Mouse (Mus musculus): ENCODE data around the gene Usp30. TPM values are rescaled to one million over a fixed set of nuclear protein-coding genes. Genes with fewer than 3 reads are reported as not detected.

Gene Usp30
- 16.3 and 17.1 TPM in 2 replicates for polyA plus RNA-seq (2016; fragmentation: Nextera tagmentation; extraction: Ambion mirVana)

DNA sequence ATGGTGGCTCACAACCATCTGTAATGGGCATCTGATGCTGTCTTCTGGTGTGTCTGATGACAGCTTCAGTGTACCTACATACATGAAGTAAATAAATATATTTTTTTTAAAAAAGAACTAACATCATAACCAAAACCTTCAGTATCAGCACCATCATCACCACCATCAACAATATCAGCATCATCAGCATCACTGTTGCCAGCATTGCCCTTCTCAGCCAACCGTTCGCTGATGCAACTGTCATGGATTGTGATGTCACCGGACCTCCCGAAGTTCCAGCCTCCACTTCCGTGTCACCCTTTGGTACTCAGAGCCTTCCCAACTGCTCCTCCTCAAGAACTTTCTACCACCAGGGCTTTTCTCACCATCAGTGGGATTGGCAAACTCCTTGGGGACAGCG is at the start of gene Usp30:
Gene Usp30, plus strand, starts transcription at position 301 of the 400 bp plus-strand sequence.
- H3K27me3 ChIP-seq = no peaks in the 10 kb centered on the region
- no peak within 1 kb of the TSS for H3K9ac ChIP-seq
- no peak within 1 kb of the TSS for H3K4me2 ChIP-seq (replicated peaks)
- H3K9me3 ChIP-seq = no peaks in the 10 kb centered on the region
- H3K36me3 ChIP-seq = no peaks in the 10 kb centered on the region
- no peak within 1 kb of the TSS for H3K4me3 ChIP-seq
- H3K27ac ChIP-seq = no peak within 1 kb of the TSS
- no peaks in the 10 kb centered on the region for H3K4me1 ChIP-seq
- no peak for ATAC-seq (ENCODE audit: insufficient number of reproducible peaks, insufficient read depth, low FRiP score, low TSS enrichment)
- 90% methylated on average over 6 of the region's 6 CpGs for WGBS

DNA sequence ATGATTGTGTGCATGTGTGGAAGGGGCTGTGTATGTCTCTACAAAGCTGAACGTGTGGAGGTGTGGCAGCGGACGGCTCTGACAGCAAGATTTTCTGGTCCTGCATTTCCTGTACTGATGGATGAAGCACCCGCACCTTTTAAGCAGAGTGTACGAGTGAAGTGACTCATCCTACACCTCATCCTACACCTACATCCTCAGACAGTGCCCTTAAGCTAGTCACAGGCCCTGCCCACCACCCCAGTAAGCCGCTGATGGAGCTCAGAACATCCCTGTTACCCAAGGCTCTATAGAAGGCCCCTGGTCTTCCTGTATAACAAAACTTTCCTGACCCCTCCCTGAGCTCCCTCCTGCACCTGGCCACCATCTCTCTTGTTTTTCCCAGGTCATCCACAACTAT is 40.9 kb upstream of the Usp30 start:
- no peak for ATAC-seq (ENCODE audit: insufficient number of reproducible peaks, insufficient read depth, low FRiP score, low TSS enrichment)
- Histone ChIP-seq H3K4me2 (replicated peaks) (0 out of 2 replicates have a peak overlapping the region, but pooled peaks have one; percentile 22), H3K36me3 (no peaks in the 10 kb centered on the region), H3K27ac (no peak overlapping the region), H3K4me3 (no peak overlapping the region), H3K9ac (no peak overlapping the region), H3K9me3 (no peaks in the 10 kb centered on the region), H3K4me1 (peaks cover 9% of the 10 kb centered on the region; the same call in 1 of the 2 replicates), H3K27me3 (no peaks in the 10 kb centered on the region)
- WGBS = 54% methylated on average over 6 of the region's 6 CpGs

DNA sequence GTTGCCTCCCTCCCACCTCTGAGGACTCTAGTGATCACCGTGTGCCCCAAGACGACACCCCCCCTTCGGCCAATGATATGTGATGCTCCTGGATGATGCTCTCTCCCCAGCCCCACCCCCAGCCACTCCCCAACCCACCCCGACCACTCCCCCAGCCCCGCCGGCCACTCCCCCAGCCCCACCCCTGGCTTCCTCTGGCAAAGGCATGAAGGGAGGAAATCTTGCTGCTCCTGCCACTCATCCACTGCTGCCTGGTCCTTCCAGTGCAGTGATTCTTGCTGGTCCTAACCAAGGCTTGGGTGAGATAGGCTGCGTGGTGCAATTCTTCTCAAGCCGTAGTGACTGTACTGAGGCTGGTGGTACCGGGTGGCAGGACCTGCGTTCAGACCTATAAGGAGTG is 40.4 kb upstream of the Usp30 start:
- 9% methylated on average over 10 of the region's 10 CpGs for WGBS
- no peak for ATAC-seq (ENCODE audit: insufficient number of reproducible peaks, insufficient read depth, low FRiP score, low TSS enrichment)
- Histone ChIP-seq H3K27ac (no peak overlapping the region), H3K9me3 (no peaks in the 10 kb centered on the region), H3K27me3 (no peaks in the 10 kb centered on the region), H3K4me3 (no peak overlapping the region), H3K9ac (no peak overlapping the region), H3K36me3 (no peaks in the 10 kb centered on the region), H3K4me1 (peaks cover 9% of the 10 kb centered on the region; the same call in 1 of the 2 replicates), H3K4me2 (replicated peaks) (0 out of 2 replicates have a peak overlapping the region, but pooled peaks have one; percentile 22)

DNA sequence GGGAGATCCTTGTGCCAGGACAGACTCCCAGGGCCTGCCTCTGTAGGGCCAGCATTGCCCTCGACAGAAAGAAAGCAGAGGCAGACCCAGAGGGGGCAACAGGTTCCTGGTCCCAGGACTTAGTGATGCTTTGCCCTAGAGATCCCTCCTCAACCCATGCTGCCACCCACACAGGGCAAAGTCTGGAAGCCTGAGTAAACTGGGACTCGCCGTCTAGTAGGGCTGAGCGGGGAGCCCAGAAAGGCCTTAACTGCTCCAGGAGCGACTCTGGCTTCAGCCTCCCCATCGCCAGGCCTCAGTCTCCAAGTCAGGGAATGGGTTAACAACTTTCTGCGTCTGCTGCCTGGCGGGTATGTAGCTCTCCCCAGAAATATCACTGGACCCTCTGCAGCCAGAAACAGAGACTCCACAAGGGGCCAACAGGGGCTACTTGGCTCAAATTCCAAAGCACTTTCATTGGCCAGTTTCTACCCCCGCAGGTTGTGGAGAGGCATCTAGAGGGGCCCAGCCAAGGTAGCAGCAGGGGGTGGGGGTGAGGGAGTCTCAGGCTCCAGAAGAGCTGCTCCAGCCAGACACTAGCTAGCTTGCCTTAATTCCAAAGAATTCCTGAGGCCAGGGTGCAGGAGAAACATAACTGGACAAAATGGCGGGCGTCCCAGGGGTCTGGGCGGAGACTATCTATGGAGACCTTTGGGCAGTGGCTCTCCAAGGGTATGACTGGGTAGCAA is 37.9 kb upstream of the Usp30 start:
- H3K9me3 ChIP-seq = no peaks in the 10 kb centered on the region
- no peak overlapping the region for H3K4me3 ChIP-seq
- H3K9ac ChIP-seq = no peak overlapping the region
- H3K4me2 ChIP-seq (replicated peaks) = no peak overlapping the region
- no peak overlapping the region for H3K27ac ChIP-seq
- H3K36me3 ChIP-seq = no peaks in the 10 kb centered on the region
- H3K4me1 ChIP-seq = peaks cover 9% of the 10 kb centered on the region; the same call in 1 of the 2 replicates
- 85% methylated on average over 12 of the region's 12 CpGs for WGBS
- no peaks in the 10 kb centered on the region for H3K27me3 ChIP-seq
- no peak for ATAC-seq (ENCODE audit: insufficient number of reproducible peaks, insufficient read depth, low FRiP score, low TSS enrichment)

DNA sequence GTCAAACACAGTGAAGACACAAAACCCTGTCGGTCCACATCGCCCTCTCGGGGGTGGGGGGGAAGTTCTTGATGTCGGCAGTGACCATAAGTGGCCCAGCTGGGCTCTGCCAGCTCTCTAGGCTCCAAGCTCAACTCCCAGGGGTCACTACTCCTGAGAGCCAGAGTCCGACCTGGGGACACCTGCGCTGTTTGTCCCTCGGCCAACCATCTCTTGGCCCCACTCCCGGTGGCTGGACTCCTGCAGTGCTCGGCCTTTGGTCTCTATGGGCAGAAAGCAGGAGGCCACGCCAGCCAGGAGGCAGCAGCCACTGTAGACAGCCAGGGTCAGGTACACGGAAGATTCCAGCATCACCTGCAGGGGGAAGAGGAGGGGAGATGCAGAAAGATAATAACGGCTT is 37.1 kb upstream of the Usp30 start:
- H3K27ac ChIP-seq = no peak overlapping the region
- H3K27me3 ChIP-seq = no peaks in the 10 kb centered on the region
- no peak for ATAC-seq (ENCODE audit: insufficient number of reproducible peaks, insufficient read depth, low FRiP score, low TSS enrichment)
- H3K9me3 ChIP-seq = no peaks in the 10 kb centered on the region
- H3K36me3 ChIP-seq = no peaks in the 10 kb centered on the region
- no peak overlapping the region for H3K9ac ChIP-seq
- no peak overlapping the region for H3K4me2 ChIP-seq (replicated peaks)
- H3K4me3 ChIP-seq = no peak overlapping the region
- peaks cover 9% of the 10 kb centered on the region; the same call in 1 of the 2 replicates for H3K4me1 ChIP-seq
- WGBS = 82% methylated on average over 12 of the region's 12 CpGs

DNA sequence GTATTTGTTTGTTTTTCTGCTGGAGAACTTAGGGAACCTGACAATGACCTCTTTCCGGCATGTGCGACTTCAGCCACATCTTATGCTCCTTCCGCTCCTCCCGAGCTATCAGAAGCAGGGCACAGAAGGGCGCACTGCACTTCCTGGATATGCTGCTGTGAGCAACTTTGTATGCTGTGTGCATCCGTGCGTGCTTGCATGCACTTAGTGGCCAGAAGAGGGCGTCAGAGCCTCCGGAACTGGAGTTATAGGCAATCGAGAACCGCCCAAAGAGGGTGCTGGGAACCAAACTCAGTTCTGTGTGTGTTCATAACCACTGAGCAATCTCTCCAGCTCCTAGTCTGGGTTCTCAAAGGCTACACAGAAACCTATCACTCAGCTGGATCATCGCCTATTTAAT is 34.6 kb upstream of the Usp30 start:
- 89% methylated on average over 12 of the region's 12 CpGs for WGBS
- Histone ChIP-seq H3K4me2 (replicated peaks) (no peak overlapping the region), H3K9me3 (no peaks in the 10 kb centered on the region), H3K4me3 (no peak overlapping the region), H3K27me3 (no peaks in the 10 kb centered on the region), H3K4me1 (0 out of 2 replicates have a peak, but pooled peaks cover 3% of the 10 kb centered on the region), H3K27ac (no peak overlapping the region), H3K36me3 (no peaks in the 10 kb centered on the region), H3K9ac (no peak overlapping the region)
- no peak for ATAC-seq (ENCODE audit: insufficient number of reproducible peaks, insufficient read depth, low FRiP score, low TSS enrichment)

DNA sequence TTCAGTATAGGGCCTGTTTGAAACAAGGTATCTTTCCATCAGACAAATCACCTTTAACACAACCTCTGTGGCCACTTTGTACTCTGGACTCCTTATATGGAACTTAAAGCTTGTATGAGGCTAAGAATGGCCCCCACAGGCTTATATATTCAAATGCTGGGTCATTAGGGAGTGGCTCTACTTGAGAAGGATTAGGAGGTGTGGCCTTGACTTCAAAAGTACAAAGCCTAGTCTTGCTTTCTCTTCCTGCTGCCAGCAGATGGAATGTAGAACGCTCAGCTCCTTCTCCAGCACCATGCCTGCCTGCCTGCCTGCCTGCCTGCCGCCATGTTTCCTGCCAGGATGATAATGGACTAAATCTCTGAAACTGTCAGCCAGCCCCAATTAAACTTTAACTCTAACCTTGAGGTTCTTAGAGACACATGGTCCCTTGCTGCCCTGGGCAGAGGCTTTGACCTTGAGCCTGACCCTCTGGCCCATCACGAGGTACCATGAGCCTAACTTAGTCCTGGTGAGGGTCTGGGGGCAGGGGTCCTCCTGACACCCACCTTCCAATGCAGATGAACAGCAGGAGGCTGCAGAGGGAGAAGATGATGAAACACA is 33.0 kb upstream of the Usp30 start:
- Histone ChIP-seq H3K4me3 (no peak overlapping the region), H3K36me3 (no peaks in the 10 kb centered on the region), H3K27me3 (no peaks in the 10 kb centered on the region), H3K4me2 (replicated peaks) (no peak overlapping the region), H3K4me1 (peaks cover 16% of the 10 kb centered on the region; the same call in 1 of the 2 replicates), H3K9ac (no peak overlapping the region), H3K9me3 (no peaks in the 10 kb centered on the region), H3K27ac (no peak overlapping the region)
- WGBS = 80% methylated on average over 3 of the region's 3 CpGs
- ATAC-seq (ENCODE audit: insufficient number of reproducible peaks, insufficient read depth, low FRiP score, low TSS enrichment) = no peak

DNA sequence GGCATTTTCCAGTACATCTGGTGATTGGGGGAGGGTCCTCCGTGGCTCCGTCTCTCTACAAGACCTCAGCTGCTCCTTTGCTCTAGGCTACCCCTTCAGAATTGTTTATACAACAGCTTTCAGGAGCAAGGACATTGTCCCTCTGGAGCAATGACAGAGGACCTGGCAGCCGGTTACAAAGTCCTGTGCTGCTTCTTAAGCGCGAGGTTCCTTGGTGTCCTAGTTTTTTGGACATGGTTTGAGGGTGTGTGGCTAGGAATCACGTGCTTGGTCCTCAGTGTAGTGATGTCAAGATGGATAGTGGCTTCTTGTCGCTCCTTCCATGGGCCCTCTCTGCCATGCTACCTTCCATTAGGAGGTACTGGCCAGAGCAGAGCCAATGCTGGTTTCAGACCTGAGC is 30.9 kb upstream of the Usp30 start:
- Histone ChIP-seq H3K9ac (no peak overlapping the region), H3K9me3 (no peaks in the 10 kb centered on the region), H3K4me2 (replicated peaks) (no peak overlapping the region), H3K36me3 (no peaks in the 10 kb centered on the region), H3K4me3 (no peak overlapping the region), H3K4me1 (peaks cover 16% of the 10 kb centered on the region; the same call in 1 of the 2 replicates), H3K27me3 (no peaks in the 10 kb centered on the region), H3K27ac (no peak overlapping the region)
- no peak for ATAC-seq (ENCODE audit: insufficient number of reproducible peaks, insufficient read depth, low FRiP score, low TSS enrichment)
- 72% methylated on average over 7 of the region's 7 CpGs for WGBS

DNA sequence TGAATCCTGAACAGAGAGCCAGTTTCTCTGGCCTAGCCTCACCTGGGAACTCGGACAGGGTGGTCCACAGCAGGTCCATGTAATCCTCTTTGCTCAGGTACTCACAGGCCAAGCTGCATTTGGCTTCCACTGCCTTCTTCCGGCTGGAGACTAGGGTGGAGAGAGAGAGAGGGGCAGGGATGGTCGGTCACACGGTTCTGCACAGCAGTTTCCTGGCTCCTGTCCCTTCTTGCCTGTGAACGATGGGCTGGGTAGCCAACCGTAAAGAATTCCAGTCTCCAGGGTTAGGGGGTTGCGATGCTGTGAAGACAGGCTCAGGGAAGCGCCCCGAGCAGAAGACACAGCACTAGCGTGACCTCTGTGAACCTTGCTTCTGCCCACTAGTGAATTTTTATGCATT is 30.1 kb upstream of the Usp30 start:
- Histone ChIP-seq H3K4me3 (no peak overlapping the region), H3K36me3 (no peaks in the 10 kb centered on the region), H3K4me2 (replicated peaks) (no peak overlapping the region), H3K9ac (no peak overlapping the region), H3K27ac (no peak overlapping the region), H3K27me3 (no peaks in the 10 kb centered on the region), H3K9me3 (no peaks in the 10 kb centered on the region), H3K4me1 (peaks cover 16% of the 10 kb centered on the region; the same call in 1 of the 2 replicates)
- no peak for ATAC-seq (ENCODE audit: insufficient number of reproducible peaks, insufficient read depth, low FRiP score, low TSS enrichment)
- WGBS = 50% methylated on average over 10 of the region's 10 CpGs

DNA sequence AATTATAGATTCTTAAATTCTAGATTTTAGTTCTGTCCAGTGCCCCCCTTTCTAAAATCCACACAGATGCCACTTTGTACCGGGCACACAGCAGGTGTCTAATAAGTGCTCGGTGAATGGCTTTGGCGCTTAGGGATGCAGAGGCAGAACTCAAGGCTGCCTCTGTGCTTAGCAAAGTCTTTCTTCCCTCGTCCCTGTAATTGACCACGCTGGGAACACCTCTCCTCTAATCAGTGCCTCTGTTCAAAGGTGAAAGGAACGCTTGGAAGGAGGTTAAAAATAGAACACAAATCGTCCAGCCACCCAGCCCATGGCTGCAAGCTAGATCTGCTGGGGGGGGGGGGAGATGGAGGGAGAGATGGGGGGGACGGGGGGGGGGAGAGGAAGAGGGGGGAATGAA is 24.8 kb upstream of the Usp30 start:
- Histone ChIP-seq H3K9ac (no peak overlapping the region), H3K4me3 (no peak overlapping the region), H3K27me3 (no peaks in the 10 kb centered on the region), H3K27ac (no peak overlapping the region), H3K4me2 (replicated peaks) (no peak overlapping the region), H3K9me3 (no peaks in the 10 kb centered on the region), H3K36me3 (no peaks in the 10 kb centered on the region), H3K4me1 (peaks cover 18% of the 10 kb centered on the region)
- 30% methylated on average over 8 of the region's 8 CpGs for WGBS
- no peak for ATAC-seq (ENCODE audit: insufficient number of reproducible peaks, insufficient read depth, low FRiP score, low TSS enrichment)

DNA sequence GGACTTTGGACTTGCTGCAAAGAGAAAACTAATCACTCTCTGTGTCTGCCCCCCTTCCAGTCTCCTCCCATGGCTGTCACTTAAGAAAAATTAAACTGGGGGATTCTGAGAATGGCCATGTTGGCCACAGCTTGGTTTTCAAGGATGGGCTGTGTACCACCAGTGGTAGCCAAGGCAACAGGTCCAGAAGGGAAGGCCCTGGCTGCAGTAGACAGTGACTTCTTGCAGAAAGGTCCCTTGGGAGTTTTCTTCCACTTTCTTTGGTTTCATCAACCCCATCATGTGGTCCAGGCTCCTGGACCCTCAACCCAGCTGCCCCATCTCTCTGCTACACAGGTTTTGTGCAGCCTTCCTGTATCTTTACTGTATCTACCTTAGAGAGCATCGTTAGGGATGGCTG is 24.4 kb upstream of the Usp30 start:
- Histone ChIP-seq H3K4me2 (replicated peaks) (no peak overlapping the region), H3K27me3 (no peaks in the 10 kb centered on the region), H3K9me3 (no peaks in the 10 kb centered on the region), H3K9ac (no peak overlapping the region), H3K4me1 (peaks cover 14% of the 10 kb centered on the region), H3K27ac (no peak overlapping the region), H3K36me3 (no peaks in the 10 kb centered on the region), H3K4me3 (no peak overlapping the region)
- ATAC-seq (ENCODE audit: insufficient number of reproducible peaks, insufficient read depth, low FRiP score, low TSS enrichment) = no peak
- WGBS = 69% methylated on average over 1 of the region's 1 CpGs

DNA sequence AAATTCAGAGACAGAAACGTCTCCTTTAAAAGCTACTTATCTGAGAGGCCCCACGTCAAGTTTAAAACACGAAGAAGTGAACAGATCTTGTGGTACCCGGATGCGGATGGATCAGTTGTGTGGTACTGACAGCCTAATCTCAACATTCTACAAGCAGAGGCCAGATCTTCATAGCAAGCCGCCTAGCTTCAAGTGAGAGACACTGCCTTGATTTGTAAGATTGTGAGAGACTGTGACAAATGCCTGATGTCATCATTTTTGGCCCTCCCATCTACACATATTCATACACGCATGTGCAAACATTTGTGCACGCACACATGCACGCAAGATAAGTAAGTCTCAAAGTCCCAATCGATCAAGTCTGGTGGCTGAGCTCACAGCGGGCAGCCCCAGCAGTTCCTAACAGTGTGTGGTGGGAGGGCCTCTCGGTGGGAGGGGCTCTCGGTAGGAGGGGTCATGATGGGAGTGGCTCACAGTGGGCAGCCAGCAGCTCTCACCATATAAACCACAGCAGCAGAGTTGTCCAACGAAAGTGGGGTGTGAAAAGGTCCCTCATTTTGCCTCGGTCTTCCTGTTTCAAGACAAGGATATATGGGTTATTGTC is 23.8 kb upstream of the Usp30 start:
- no peak overlapping the region for H3K4me3 ChIP-seq
- H3K27ac ChIP-seq = no peak overlapping the region
- H3K4me2 ChIP-seq (replicated peaks) = 0 out of 2 replicates have a peak overlapping the region, but pooled peaks have one; percentile 18

More for the DNA sequence above, 23.8 kb upstream of the Usp30 start:
- no peaks in the 10 kb centered on the region for H3K27me3 ChIP-seq
- WGBS = 22% methylated on average over 15 of the region's 15 CpGs
- H3K36me3 ChIP-seq = no peaks in the 10 kb centered on the region
- peaks cover 9% of the 10 kb centered on the region for H3K4me1 ChIP-seq
- H3K9ac ChIP-seq = no peak overlapping the region
- ATAC-seq (ENCODE audit: insufficient number of reproducible peaks, insufficient read depth, low FRiP score, low TSS enrichment) = peak; percentile 56; the same call in 1 of the 2 replicates
- H3K9me3 ChIP-seq = no peaks in the 10 kb centered on the region
